Mouse (Mus musculus) MEL (cell line): ENCODE data around the gene Prokr2. TPM values are rescaled to one million over a fixed set of nuclear protein-coding genes. Genes with fewer than 3 reads are reported as not detected.

Source experiments
- DNase-seq: peaks from one replicate; pipeline ENCODE4 v3.0.0; 2011; ENCODE audit warnings: low read depth, low spot score
- H3K27ac ChIP-seq: 2 replicates; pipeline ENCODE4 v1.5.1; 2012; ENCODE audit warnings: low read depth, mild to moderate bottlenecking, control low read depth, low read length, moderate library complexity; ENCODE audit not compliant: control insufficient read depth
- H3K27me3 ChIP-seq, 2 experiments: fragments of 150-350 bp in 1 of 2; sonication (generic) in 1 of 2; 2 replicates each; pipeline ENCODE4 v1.6.1; 2012; ENCODE audit warnings: low read length in 2 of 2, mild to moderate bottlenecking in 2 of 2, improper control_type of control experiment in 1 of 2, moderate library complexity in 1 of 2; ENCODE audit not compliant: insufficient read depth in 2 of 2, control insufficient read depth in 1 of 2
- H3K36me3 ChIP-seq, 2 experiments: 2 replicates each; pipeline ENCODE4 v1.6.1; 2012 to 2014; ENCODE audit warnings: low read length in 2 of 2, improper control_type of control experiment in 1 of 2, inconsistent platforms in 1 of 2, mild to moderate bottlenecking in 1 of 2; ENCODE audit not compliant: insufficient read depth in 2 of 2, control insufficient read depth in 1 of 2
- H3K4me1 ChIP-seq, 2 experiments: fragments of 150-350 bp in 1 of 2; sonication (generic) in 1 of 2; 2 replicates each; pipeline ENCODE4 v1.6.1; 2012; ENCODE audit warnings: low read length in 2 of 2, improper control_type of control experiment in 1 of 2, mild to moderate bottlenecking in 1 of 2; ENCODE audit not compliant: insufficient read depth in 2 of 2, control insufficient read depth in 1 of 2
- H3K4me3 ChIP-seq, 2 experiments: fragments of 150-350 bp in 1 of 2; sonication (generic) in 1 of 2; 2 replicates each; pipeline ENCODE4 v1.5.1; 2012; ENCODE audit warnings: low read depth in 2 of 2, low read length in 2 of 2, mild to moderate bottlenecking in 2 of 2, moderate library complexity in 2 of 2, control low read depth in 1 of 2, improper control_type of control experiment in 1 of 2; ENCODE audit not compliant: control insufficient read depth in 1 of 2, insufficient read depth in 1 of 2
- H3K79me2 ChIP-seq: 2 replicates; pipeline ENCODE4 v1.6.1; 2012; ENCODE audit warnings: mild to moderate bottlenecking, low read length, moderate library complexity; ENCODE audit not compliant: control insufficient read depth, poor library complexity, insufficient read depth
- H3K9ac ChIP-seq: 2 replicates; pipeline ENCODE4 v1.6.1; 2012; ENCODE audit warnings: low read depth, mild to moderate bottlenecking, control low read depth, low read length, moderate library complexity; ENCODE audit not compliant: control insufficient read depth, poor library complexity, severe bottlenecking
- H3K9me3 ChIP-seq: fragments of 150-350 bp; sonication (generic); replicated peaks from 2 replicates; pipeline ENCODE4 v1.6.1; 2012; ENCODE audit warnings: mild to moderate bottlenecking, low read length, improper control_type of control experiment, moderate library complexity; ENCODE audit not compliant: insufficient read depth
- BHLHE40 ChIP-seq: IDR thresholded peaks from 2 replicates; pipeline ENCODE4 v1.6.1; 2012; ENCODE audit warnings: low read depth, mild to moderate bottlenecking, inconsistent platforms, low read length, improper control_type of control experiment, borderline replicate concordance
- CHD2 ChIP-seq: IDR thresholded peaks from 2 replicates; pipeline ENCODE4 v1.6.1; 2011; ENCODE audit warnings: low read length, improper control_type of control experiment
- CTCF ChIP-seq, 3 experiments: IDR thresholded peaks in 2 of 3; conservative IDR thresholded peaks in 1 of 3; 2 replicates each; pipeline ENCODE4 v1.5.1; 2011 to 2012; ENCODE audit warnings: low read length in 3 of 3, low read depth in 2 of 3, mild to moderate bottlenecking in 2 of 3, improper control_type of control experiment in 1 of 3, inconsistent platforms in 1 of 3, mixed read lengths in 1 of 3, moderate library complexity in 1 of 3; ENCODE audit not compliant: control insufficient read depth in 1 of 3, insufficient read depth in 1 of 3, poor library complexity in 1 of 3, severe bottlenecking in 1 of 3
- E2F4 ChIP-seq: IDR thresholded peaks from 2 replicates; pipeline ENCODE4 v1.6.1; 2011; ENCODE audit warnings: low read depth, low read length, improper control_type of control experiment, borderline replicate concordance
- ELF1 ChIP-seq: IDR thresholded peaks from 2 replicates; pipeline ENCODE4 v1.6.1; 2014; ENCODE audit warnings: low read depth, mild to moderate bottlenecking, inconsistent platforms, low read length, improper control_type of control experiment, moderate library complexity
- EP300 ChIP-seq, 2 experiments: IDR thresholded peaks; 2 replicates each; pipeline ENCODE4 v1.6.1; 2011; ENCODE audit warnings: improper control_type of control experiment in 2 of 2, low read length in 2 of 2, low read depth in 1 of 2, mild to moderate bottlenecking in 1 of 2
- GABPA ChIP-seq: IDR thresholded peaks from 2 replicates; pipeline ENCODE4 v1.6.1; 2012; ENCODE audit warnings: low read depth, mild to moderate bottlenecking, inconsistent platforms, low read length, improper control_type of control experiment, moderate library complexity
- GATA1 ChIP-seq: IDR thresholded peaks from 2 replicates; pipeline ENCODE4 v1.6.1; 2011; ENCODE audit warnings: low read depth, low read length, improper control_type of control experiment
- JUND ChIP-seq: IDR thresholded peaks from 2 replicates; pipeline ENCODE4 v1.6.1; 2011; ENCODE audit warnings: low read depth, mild to moderate bottlenecking, improper control_type of control experiment, low read length
- KAT2A ChIP-seq: conservative IDR thresholded peaks from 2 replicates; pipeline ENCODE4 v1.6.1; 2012; ENCODE audit warnings: low read depth, low read length, improper control_type of control experiment, inconsistent platforms
- MAFK ChIP-seq: IDR thresholded peaks from 2 replicates; pipeline ENCODE4 v1.6.1; 2011; ENCODE audit warnings: low read depth, mild to moderate bottlenecking, low read length, improper control_type of control experiment, borderline replicate concordance
- MAX ChIP-seq: IDR thresholded peaks from 2 replicates; pipeline ENCODE4 v1.6.1; 2011; ENCODE audit warnings: low read length, improper control_type of control experiment
- MXI1 ChIP-seq: IDR thresholded peaks from 2 replicates; pipeline ENCODE4 v1.6.1; 2011; ENCODE audit warnings: mild to moderate bottlenecking, low read depth, low read length, improper control_type of control experiment
- MYB ChIP-seq: IDR thresholded peaks from 2 replicates; pipeline ENCODE4 v1.6.1; 2011; ENCODE audit warnings: mild to moderate bottlenecking, low read depth, low read length, improper control_type of control experiment
- MYC ChIP-seq: IDR thresholded peaks from 2 replicates; pipeline ENCODE4 v1.6.1; 2011; ENCODE audit warnings: low read depth, mild to moderate bottlenecking, low read length, improper control_type of control experiment, moderate library complexity
- POLR2A ChIP-seq, 2 experiments: IDR thresholded peaks; 2 replicates each; pipeline ENCODE4 v1.6.1; 2011 to 2012; ENCODE audit warnings: low read length in 2 of 2, mild to moderate bottlenecking in 2 of 2, control low read depth in 1 of 2, improper control_type of control experiment in 1 of 2, low read depth in 1 of 2, moderate library complexity in 1 of 2; ENCODE audit not compliant: control insufficient read depth in 1 of 2, insufficient read depth in 1 of 2, poor library complexity in 1 of 2
- POLR2AphosphoS2 ChIP-seq: IDR thresholded peaks from 2 replicates; pipeline ENCODE4 v1.6.1; 2011; ENCODE audit warnings: low read length, improper control_type of control experiment
- POLR2AphosphoS5 ChIP-seq: IDR thresholded peaks from 2 replicates; pipeline ENCODE4 v1.6.1; 2012; ENCODE audit warnings: low read depth, borderline replicate concordance, mild to moderate bottlenecking, inconsistent platforms, low read length, moderate library complexity, mixed read lengths
- RAD21 ChIP-seq: IDR thresholded peaks from 2 replicates; pipeline ENCODE4 v1.6.1; 2011; ENCODE audit warnings: mild to moderate bottlenecking, low read depth, low read length, improper control_type of control experiment
- SIN3A ChIP-seq: IDR thresholded peaks from 2 replicates; pipeline ENCODE4 v1.6.1; 2012; ENCODE audit warnings: low read length, improper control_type of control experiment, inconsistent platforms
- SMC3 ChIP-seq: IDR thresholded peaks from 2 replicates; pipeline ENCODE4 v1.6.1; 2011; ENCODE audit warnings: low read depth, low read length, improper control_type of control experiment
- TAL1 ChIP-seq: IDR thresholded peaks from 2 replicates; pipeline ENCODE4 v1.6.1; 2012; ENCODE audit warnings: mild to moderate bottlenecking, inconsistent platforms, low read length, moderate library complexity, mixed read lengths
- TBP ChIP-seq: IDR thresholded peaks from 2 replicates; pipeline ENCODE4 v1.8.0; 2011; ENCODE audit warnings: low read depth, low read length, improper control_type of control experiment
- UBTF ChIP-seq: IDR thresholded peaks from 2 replicates; pipeline ENCODE4 v1.6.1; 2012; ENCODE audit warnings: low read depth, mild to moderate bottlenecking, inconsistent platforms, low read length, improper control_type of control experiment, moderate library complexity, borderline replicate concordance; ENCODE audit not compliant: insufficient read depth
- ZC3H11A ChIP-seq: IDR thresholded peaks from 2 replicates; pipeline ENCODE4 v1.6.1; 2012; ENCODE audit warnings: low read depth, mild to moderate bottlenecking, inconsistent platforms, low read length, improper control_type of control experiment
- ZMIZ1 ChIP-seq: IDR thresholded peaks from 2 replicates; pipeline ENCODE4 v1.6.1; 2012; ENCODE audit warnings: low read depth, mild to moderate bottlenecking, inconsistent platforms, low read length, improper control_type of control experiment, moderate library complexity
- polyA plus RNA-seq, 2 experiments: library from polyadenylated mRNA; stranded (reverse) in 1 of 2; unstranded in 1 of 2; fragments of >175 nt in 1 of 2; fragments of >200 nt in 1 of 2; gene quantifications; 2 replicates each; pipeline versions ENCODE4 v1.2.1 to v1.2.4; 2012; ENCODE audit warnings: low replicate concordance in 2 of 2, low read depth in 1 of 2; ENCODE audit not compliant: insufficient read length in 2 of 2, insufficient read depth in 1 of 2, missing spikeins in 1 of 2
- total RNA-seq: library from RNA; depleted of rRNA; stranded (reverse); fragments of 300-350 nt; gene quantifications from 2 replicates; pipeline ENCODE4 v1.2.3, GENCODE M21; 2012

Prokr2 gene
- total and polyA plus RNA-seq, 3 experiments: not detected

- H3K36me3 ChIP-seq: no peaks in the 10 kb centered on the region
- no peak overlapping the region for H3K4me3 ChIP-seq
- H3K9me3 ChIP-seq: no peaks in the 10 kb centered on the region
- H3K79me2 ChIP-seq: no peaks in the 10 kb centered on the region
- H3K27me3 ChIP-seq: no peaks in the 10 kb centered on the region
- no peak overlapping the region for H3K9ac ChIP-seq
- no peaks in the 10 kb centered on the region for H3K4me1 ChIP-seq
- H3K27ac ChIP-seq: no peak overlapping the region
- DNase-seq: no peak
- TF ChIP-seq ZMIZ1 (no peak), MAFK (no peak), MAX (no peak), CHD2 (no peak), POLR2AphosphoS5 (no peak), ZC3H11A (no peak), TBP (no peak), KAT2A (no peak), JUND (no peak), MYB (no peak), MXI1 (no peak), EP300 (IDR thresholded peaks at IDR 0.05; ENCODE audit: low read depth in 1 of 2, low read length in 2 of 2) (no peak), POLR2A (IDR thresholded peaks at IDR 0.05; ENCODE audit: control insufficient read depth in 1 of 2, insufficient read depth in 1 of 2, low read depth in 1 of 2, low read length in 2 of 2, poor library complexity in 1 of 2) (no peak), UBTF (no peak), GATA1 (no peak)
Observed at GRCm38 (mm10) chr2:132425576-132425975, 40.3 kb upstream of the Prokr2 start.

- no peak for DNase-seq
- no peak overlapping the region for H3K9ac ChIP-seq
- H3K4me3 ChIP-seq: no peak overlapping the region
- no peaks in the 10 kb centered on the region for H3K9me3 ChIP-seq
- H3K27ac ChIP-seq: no peak overlapping the region
- no peaks in the 10 kb centered on the region for H3K79me2 ChIP-seq
- H3K27me3 ChIP-seq: no peaks in the 10 kb centered on the region
- H3K36me3 ChIP-seq: no peaks in the 10 kb centered on the region
- TF ChIP-seq RAD21 (no peak), MYC (no peak), UBTF (no peak), TAL1 (no peak), ZC3H11A (no peak), CTCF (IDR thresholded peaks at IDR 0.05 in 2 of 3, conservative IDR thresholded peaks at IDR 0.05 in 1 of 3; ENCODE audit: control insufficient read depth in 1 of 3, insufficient read depth in 1 of 3, low read depth in 2 of 3, low read length in 3 of 3, poor library complexity in 1 of 3, severe bottlenecking in 1 of 3) (no peak), MAFK (no peak), POLR2AphosphoS5 (no peak), POLR2AphosphoS2 (no peak), SIN3A (no peak), GABPA (no peak), E2F4 (no peak), SMC3 (no peak), BHLHE40 (no peak), CHD2 (no peak), ELF1 (no peak)
- H3K4me1 ChIP-seq: no peaks in the 10 kb centered on the region
Observed at GRCm38 (mm10) chr2:132423411-132424047, 38.3 kb upstream of the Prokr2 start.
